Mouse (Mus musculus): ENCODE measurements around the gene Ctdspl.
A peak's percentile ranks its signal among the peaks of the same experiment; 100 is the strongest.

The Ctdspl gene

GRCm38 (mm10) chr9:118949654-118950053 is 23.4 kb downstream of the Ctdspl start:
- DNase-seq (ENCODE audit: low spot score), result peak; percentile 64

- DNase-seq (ENCODE audit: low spot score), result no peak
These were observed 23.8 kb downstream of the Ctdspl start for GRCm38 (mm10) chr9:118950061-118950460.

GRCm38 (mm10) chr9:118950751-118951150 is 24.5 kb downstream of the Ctdspl start:
- DNase-seq (ENCODE audit: low spot score), result no peak

- no peak for DNase-seq (ENCODE audit: low spot score)
These were observed 25.1 kb downstream of the Ctdspl start for GRCm38 (mm10) chr9:118951381-118951780.

GRCm38 (mm10) chr9:118952180-118952579 is 25.9 kb downstream of the Ctdspl start:
- peak; percentile 92 for DNase-seq (ENCODE audit: low spot score)

- DNase-seq (ENCODE audit: low spot score), result no peak
These were observed 27.4 kb downstream of the Ctdspl start for GRCm38 (mm10) chr9:118953465-118954194.

GRCm38 (mm10) chr9:118958802-118959201 is 32.5 kb downstream of the Ctdspl start:
- DNase-seq (ENCODE audit: low spot score), result no peak

- DNase-seq (ENCODE audit: low spot score), result peak; percentile 85
These were observed 34.3 kb downstream of the Ctdspl start for GRCm38 (mm10) chr9:118960415-118961091.

- no peak for DNase-seq (ENCODE audit: low spot score)
These were observed 36.9 kb downstream of the Ctdspl start for GRCm38 (mm10) chr9:118963149-118963548.

- DNase-seq (ENCODE audit: low spot score), result no peak
These were observed 38.2 kb downstream of the Ctdspl start for GRCm38 (mm10) chr9:118964263-118965034.

GRCm38 (mm10) chr9:118969810-118970209 is 43.6 kb downstream of the Ctdspl start:
- no peak for DNase-seq (ENCODE audit: low spot score)

GRCm38 (mm10) chr9:118973028-118973427 is 46.8 kb downstream of the Ctdspl start:
- DNase-seq (ENCODE audit: low spot score), result no peak

- DNase-seq (ENCODE audit: low spot score), result no peak
These were observed 47.3 kb downstream of the Ctdspl start for GRCm38 (mm10) chr9:118973566-118973965.

GRCm38 (mm10) chr9:118974148-118974547 is 47.9 kb downstream of the Ctdspl start:
- no peak for DNase-seq (ENCODE audit: low spot score)

- DNase-seq (ENCODE audit: low spot score), result peak; percentile 64
These were observed 49.0 kb downstream of the Ctdspl start for GRCm38 (mm10) chr9:118975211-118975671.

GRCm38 (mm10) chr9:118975758-118976157 is 49.5 kb downstream of the Ctdspl start:
- DNase-seq (ENCODE audit: low spot score), result no peak

- DNase-seq (ENCODE audit: low spot score), result no peak
These were observed 50.3 kb downstream of the Ctdspl start for GRCm38 (mm10) chr9:118976561-118976960.

GRCm38 (mm10) chr9:118977425-118977824 is 51.2 kb downstream of the Ctdspl start:
- no peak for DNase-seq (ENCODE audit: low spot score)

GRCm38 (mm10) chr9:118980411-118980823 is 54.2 kb downstream of the Ctdspl start:
- DNase-seq (ENCODE audit: low spot score), result no peak

GRCm38 (mm10) chr9:118984650-118985432 is 58.6 kb downstream of the Ctdspl start:
- DNase-seq (ENCODE audit: low spot score), result no peak

- DNase-seq (ENCODE audit: low spot score), result no peak
These were observed 60.0 kb downstream of the Ctdspl start for GRCm38 (mm10) chr9:118986286-118986685.

All from lung, postnatal 25 days (tissue).